Mouse (Mus musculus): ENCODE results near the gene Cdh4.

The Cdh4 gene

DNA sequence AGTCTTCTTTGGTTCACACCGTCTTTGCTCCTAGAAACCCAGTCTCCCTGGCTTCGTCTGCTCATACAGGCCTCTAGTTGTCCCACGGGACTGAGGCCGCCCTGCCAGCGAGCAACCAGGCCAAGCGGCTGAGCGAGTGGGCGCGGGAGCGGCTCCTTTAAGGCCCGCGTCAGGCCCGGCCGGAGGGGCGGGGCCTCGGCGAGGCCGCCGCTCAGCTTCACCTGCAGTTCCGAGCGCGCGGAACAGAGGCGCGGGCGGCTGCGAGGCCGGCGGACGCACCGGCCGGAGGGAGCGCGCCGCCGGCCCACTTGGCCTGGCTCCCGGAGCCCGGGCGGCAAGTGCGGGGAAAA, at the start of gene Cdh4:
Gene Cdh4 (plus strand): TSS at position 241 of the 350 bp plus-strand sequence.
- peak; percentile 85 for DNase-seq

DNA sequence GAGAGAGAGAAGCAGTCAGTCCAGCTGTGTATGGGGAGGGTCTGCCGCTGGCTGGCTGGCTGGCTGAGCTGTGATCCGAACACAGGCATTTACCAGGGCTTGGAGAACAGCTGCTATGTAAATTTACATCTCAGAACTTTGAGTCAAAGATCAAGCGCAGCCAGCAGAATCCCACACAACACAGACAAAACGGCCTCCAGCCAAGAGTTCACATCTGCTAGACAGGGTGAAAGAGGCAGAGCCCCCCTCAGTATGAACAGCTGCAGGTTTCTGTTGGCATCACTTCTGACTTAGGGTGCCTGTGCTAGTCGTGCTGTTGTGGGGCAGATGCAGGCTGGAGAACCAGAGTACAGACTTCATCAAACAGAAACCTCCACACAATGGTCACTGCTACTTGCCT, 46.8 kb upstream of the Cdh4 start:
- no peak for DNase-seq

DNA sequence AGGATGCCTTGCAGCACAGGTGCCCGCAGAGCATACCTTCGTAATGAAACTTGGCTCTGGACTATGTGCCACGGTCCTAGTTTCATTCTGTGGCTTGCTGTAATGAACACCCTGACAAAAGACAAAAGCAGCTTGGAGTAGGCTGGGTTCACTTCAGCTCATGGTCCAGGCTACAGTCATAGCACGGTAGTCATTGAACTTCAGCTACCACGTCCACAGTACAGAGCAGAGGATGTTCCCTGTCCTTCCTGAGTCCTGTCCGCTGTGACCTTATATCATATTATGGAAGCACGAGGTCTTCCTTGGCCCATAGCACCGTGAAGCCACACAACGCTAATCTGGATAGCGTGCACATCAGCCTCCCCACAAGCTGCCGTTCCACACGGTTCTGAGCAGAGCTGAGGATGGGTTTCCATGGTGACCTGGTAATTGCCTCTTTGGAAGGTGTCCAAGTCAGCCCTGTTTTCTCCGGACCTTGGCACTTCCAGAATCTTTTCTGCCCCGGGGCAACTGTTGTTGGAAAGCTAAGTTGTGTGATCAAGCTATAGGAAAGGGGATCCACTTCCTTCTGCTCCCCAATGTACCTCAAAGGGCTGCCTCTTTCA, 42.5 kb upstream of the Cdh4 start:
- peak; percentile 2 for DNase-seq

DNA sequence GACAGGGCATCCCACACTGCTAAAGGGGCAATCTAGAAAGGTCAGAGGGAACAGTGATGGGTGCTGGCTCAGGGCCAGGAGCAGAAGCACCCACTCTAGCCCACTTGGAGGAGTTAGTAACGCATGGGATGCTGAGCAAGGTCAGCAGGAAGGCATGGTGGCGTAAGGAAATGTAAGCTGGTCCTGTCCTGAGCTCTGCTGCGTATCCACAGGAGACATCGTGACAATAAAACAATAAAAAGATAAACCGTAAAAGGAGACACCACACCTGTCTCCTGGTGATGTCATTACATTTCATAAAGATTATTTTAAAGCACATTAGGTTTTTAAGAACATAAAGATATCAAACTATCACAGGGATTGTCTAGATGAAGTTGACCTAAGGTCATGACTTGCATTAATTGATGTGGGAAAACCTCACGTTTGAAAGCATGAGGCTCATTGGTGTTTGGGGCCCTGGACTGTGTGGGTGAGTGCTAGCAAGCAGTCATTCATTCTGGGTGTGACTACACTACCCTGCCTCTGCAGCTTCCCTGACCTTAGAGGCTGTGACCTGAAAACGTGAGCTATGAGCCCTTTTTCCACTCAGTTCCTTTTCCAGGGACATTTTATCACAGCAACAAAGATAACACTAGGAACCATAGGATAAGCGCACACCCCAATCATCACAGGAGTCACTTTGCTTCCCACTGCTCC, 31.2 kb upstream of the Cdh4 start:
- no peak for DNase-seq

DNA sequence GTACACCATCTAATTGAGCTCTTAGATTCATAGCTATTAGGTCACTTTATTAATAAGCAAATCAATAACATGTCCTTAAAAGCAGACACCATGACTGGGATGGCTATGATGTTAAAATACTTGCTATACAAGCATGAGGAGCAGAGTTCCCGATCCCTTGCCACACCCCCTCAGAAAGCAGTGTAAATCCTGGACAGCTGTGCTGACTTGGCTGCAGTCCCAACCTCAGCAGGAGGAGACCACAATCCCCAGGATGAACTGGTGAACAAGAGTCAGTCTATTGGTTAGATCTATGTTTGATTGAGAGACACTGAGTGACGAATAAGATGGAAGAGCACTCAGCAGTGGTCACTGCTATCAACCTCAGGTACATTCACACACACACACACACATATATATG, 29.3 kb upstream of the Cdh4 start:
- DNase-seq = no peak

DNA sequence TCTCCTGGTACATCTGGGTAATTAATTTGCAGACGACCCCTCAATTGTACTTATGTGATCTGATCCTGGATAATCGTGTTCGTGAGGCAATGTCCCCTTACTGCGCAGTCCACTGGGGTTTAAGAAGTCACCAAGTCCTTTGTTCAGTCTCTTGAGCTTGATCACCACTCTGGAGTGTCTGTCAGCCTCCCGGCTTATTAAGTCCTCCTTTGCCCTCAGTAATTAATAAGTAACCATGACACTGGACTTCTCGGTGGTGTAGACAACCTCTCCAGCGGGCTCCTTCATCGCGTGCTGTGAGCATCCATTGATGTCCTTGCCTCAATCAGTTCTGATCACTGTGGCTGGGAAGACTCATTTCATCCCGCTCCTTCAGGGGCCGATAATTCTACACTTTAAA, 28.0 kb upstream of the Cdh4 start:
- DNase-seq = no peak

DNA sequence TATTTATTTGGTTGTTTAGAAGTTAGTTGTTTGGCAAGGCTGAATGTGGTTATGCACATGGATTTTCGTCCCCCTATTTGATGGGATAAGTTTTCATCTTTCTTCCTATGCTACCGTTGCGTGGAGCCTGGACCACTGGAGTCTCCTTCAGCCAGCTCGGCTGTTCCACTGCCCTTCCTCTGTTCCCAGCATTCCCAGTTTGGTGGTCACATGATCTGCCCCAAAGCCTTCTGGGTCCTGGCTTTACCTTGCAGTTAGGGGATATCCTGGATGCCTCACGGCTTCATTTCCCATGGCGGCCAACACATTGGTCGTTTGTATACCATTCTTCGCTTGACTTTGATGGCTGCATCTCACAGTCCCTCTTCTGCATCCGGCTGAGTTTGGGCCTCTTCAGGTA, 27.5 kb upstream of the Cdh4 start:
- DNase-seq = no peak

DNA sequence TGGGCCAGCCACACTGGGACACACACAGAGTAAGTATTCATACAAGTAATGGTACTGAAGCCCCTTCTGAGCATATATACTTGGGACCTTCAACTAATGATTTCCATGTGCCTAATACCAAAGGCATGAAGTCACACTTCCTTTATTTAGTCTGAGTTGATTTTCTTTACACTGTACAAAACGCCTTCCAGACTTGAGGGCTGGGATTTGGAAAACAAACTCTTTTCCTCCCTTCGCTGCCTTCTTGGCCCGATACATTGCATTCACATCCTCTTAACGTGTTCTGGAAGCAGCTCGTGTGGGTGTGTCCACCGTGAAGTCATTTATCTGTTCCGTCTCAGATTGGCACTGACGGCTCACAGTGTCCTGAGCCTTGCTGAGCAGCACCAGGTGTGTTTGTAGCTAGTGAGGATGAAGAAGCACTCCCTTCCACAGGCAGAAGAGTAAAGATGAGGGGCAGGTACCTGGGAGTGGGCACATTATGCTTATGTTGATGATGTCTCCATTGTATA, 26.3 kb upstream of the Cdh4 start:
- DNase-seq = no peak

DNA sequence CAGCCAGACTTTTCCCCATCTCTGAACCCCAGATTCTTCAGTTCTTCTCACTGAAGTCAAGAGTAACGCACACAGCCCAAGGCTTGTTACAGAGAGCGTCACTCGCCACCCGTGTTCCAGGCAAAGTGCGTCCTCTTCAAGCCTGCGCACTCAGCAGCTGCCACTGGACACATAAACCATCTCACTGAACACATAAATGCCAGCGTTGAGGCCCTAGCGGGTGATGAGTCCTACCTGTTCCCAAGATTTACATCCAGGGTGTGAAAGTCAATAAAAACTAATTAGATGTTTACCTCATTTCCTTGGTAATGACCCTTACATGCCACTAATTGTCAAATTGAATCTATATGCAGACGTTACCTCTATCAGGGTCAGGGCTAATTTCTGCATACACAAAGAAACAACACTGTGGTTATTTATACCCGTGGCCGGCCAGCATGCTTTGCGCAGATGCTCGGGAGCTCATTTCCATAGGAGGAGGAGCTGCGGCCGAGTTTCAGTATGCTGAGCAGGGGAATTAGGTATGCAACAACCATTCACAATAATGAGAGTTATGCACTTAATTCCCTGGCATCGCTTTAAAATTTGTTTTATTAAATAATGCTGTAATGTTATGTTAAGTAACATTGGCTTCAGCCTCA, 25.5 kb upstream of the Cdh4 start:
- no peak for DNase-seq

DNA sequence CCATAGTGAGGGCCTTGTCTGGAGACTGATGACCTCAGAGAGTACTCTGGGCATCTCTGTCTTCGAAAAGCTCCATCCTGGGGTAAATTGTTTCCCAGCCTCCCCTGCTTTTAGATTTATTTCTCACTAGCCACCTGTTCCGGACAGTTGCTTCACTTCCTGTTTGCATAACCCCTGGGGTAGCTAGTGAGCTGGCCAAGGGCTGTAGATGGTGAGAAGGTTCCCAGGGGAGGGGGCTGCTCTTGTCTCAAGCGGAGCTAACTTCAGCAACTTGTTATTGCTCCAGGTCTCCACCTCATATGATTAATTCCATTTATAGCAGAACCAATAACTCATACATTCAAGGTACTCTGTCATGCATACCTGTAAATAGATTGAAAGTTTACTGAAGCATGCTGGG, 16.6 kb upstream of the Cdh4 start:
- DNase-seq = no peak

DNA sequence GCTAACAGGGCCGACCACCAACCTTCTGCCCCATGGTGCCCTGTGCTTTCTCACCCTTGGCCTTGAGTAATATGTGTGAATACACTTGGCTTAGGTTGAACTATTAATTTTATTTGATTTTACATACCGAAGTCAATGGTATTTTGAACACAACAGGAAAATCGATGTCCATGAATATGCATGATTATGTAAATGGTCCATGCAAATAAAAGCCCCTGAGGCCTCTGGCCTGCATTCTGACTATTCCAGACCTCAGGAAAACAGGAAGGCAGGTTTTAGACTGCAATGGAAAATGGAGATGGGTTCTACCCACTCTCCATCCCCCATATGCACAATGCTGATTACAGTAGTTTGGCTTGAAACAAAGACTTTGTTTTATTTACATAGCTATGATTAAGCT, 13.3 kb upstream of the Cdh4 start:
- no peak for DNase-seq

DNA sequence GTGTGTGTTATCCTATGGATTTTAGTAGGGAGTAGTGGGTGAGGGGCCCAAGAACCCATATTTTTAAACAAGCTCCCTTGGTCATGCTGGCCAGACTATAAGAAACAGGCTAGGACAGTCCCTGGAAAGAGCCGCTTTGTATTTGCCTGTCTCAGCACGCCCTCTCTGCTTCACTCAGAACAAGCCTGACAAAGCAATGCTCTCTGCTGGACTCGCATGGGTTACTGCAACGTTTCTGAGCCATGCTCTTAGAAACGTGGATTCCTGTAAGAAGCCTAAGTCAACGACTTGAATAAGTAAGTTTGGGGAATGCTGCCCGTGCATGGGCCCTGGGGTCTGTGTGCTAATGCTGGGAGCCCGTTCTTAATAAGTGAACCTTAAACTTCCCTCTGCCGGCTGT, 2.1 kb upstream of the Cdh4 start:
- no peak for DNase-seq

DNA sequence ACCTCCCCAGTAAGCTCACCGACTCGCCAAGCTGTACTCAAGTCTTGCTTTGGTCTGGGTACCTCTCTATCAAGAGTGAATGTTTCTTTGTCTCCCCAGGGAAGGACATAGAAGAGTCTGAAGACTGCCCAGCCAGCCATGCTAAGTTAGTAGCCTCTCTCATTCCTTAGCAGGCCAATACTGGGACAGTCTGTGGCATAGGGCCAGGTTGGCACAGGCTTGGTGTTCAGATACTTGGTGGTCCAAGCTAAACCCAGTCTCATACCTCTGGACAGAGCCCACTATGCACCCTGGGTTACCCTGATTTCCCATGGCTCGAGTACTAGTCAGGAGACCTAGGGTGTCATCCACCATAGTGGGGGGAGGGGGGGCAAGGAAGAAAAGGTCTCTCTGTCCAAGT, 1.1 kb upstream of the Cdh4 start:
- DNase-seq = no peak

DNA sequence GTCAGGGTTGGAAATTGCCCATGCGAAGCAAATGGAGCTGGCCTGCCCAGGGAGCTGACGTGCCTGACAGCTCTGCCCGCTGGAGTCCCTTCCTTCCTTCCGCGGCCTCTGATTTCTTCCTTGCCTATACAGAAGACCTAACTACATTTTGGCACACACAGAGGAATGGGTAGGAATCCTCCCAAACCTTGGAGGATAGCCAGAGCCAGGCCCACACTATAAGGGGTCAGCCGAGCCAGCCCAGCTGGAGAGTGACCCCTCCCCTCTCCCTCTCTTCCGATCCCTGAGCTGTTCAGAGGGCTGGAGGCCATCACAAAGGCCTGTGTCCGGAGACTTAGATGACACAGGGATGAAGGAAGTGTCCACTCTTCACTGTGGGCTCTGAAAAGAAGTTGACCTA, 514 bp upstream of the Cdh4 start:
- peak; percentile 43 for DNase-seq

DNA sequence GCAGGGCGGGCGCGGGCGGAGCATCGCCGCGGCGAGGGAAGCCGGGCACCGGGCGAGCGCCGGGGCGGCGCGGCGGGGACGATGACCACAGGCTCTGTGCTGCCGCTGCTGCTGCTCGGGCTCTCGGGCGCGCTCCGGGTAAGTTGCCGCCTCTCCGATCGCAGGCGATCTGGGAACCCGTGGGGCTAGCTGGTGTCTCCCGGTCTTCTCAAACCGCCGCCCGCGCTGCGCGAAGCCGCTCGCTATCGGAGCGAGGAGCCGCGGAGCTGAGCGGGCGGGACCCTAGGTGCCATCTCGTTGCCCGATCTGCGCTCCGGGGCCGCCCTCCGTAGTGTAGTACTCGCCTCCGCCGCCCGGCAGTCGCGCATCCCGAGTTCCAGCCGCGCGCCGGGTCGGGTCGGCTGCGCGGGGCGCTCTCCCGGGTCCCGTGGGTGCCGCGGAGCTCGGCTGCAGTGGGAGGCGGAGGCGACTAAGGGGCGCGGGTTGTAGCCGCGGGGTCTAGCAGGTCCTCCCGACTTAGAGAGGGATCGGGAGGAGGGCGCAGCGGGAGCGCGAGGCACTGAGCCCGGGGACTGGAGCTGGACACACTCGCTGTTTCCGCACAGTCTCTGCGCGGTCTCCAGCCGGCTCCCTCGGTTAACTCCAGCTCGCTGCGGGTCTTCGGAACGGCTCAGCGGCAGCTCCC, 452 bp downstream of the Cdh4 start:
- no peak for DNase-seq

DNA sequence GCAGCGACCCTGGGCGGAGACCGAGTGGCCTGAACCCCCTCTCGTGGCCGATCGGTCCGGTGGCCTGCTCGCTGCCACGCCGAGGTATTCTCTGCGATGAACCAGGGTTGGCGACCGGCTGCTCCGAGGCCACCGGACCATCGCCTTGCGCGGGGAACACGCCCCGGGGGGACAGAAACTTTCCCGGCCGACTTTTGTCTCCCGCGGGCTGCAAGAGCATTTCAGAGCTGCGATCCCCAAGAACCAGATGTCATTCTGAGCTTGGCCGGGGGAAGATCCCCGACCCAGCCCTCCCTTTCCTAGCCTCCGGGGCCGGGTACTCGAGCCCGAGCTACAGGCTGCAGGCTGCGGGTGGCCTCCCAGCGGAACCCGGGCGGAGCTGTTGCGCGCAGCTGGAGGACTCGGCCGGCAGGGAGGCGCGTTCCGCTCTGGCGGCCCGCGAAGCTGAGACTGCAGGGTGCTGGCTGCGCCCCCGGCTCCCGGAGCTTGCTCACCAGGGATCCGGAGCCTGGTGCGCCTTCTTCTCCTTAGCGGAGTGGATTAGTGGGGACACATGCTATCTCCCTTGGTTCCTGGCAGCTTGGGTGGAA, 1.1 kb downstream of the Cdh4 start:
- DNase-seq = peak; percentile 37

DNA sequence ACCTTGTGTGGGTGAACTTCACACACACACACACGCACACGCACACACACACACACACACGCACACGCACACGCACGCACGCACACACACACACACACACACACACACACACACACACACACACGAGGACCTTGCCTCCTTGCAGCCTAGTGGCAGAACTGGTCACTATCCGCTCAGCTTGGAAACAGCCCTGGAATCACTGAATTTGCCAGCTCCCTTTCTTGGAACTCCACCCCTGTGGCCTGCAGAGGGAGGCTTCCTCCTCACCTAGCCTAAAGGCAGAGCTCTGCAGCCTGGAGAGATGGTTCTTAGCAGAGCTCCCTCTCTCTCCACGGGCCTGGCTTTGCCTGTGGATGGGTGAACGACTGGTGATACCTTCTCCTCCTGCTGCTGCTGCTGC, 1.7 kb downstream of the Cdh4 start:
- peak; percentile 40 for DNase-seq

DNA sequence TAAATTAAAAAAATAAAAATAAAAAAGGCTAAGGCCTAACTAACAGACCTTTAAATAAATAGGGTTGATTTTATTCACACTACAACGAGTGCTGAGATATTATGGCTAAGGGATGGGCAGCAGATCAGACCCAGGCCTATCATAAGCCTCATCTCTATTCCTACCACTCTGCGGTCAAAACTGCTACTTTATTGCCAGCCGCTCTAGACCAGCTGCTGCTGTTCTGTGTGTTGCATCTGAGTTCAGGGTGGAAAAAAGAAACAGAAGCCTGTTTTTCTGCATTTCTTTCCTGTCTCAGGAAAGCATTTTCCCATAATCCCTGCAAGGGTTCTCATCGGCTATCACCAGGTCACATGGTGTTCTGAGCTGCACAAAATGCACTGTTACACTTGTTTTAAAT, 6.0 kb downstream of the Cdh4 start:
- DNase-seq = no peak

DNA sequence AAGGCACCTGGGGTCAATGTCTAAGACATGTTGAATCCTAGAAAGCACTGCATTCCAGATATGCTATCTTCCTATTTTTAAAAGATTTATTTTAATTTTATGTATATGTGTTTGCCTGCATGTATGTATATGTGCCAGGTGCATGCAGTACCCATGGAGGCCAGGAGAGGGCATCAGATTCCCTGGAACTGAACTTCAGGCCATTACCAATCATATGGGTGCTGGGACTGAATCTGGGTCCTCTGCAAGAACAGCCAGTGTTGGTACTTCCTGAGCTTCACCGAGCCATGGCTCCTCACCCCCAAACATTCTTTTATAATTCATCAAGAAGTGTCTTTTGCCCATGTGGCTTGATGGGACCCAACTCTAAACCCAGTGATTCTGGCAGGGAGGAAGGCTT, 6.8 kb downstream of the Cdh4 start:
- no peak for DNase-seq

DNA sequence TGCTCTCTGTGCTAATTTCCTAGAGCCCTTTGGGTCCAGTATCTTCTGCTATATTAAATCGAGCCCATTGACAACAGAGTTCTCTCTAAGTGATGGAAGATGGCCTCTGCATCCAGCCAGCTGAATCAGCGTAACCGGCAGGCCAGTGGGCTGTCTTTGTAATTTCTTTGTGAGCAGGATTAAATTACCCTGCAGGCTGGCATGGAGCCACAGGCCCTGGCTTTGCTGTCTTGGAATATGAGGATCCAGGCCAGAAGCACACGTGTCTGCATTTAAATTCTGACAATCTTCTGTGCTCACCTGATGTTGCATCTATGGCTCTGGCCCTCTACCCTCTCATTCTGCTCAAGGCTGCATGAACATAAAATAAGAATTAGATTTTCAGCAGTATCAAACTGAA, 17.0 kb downstream of the Cdh4 start:
- no peak for DNase-seq

DNA sequence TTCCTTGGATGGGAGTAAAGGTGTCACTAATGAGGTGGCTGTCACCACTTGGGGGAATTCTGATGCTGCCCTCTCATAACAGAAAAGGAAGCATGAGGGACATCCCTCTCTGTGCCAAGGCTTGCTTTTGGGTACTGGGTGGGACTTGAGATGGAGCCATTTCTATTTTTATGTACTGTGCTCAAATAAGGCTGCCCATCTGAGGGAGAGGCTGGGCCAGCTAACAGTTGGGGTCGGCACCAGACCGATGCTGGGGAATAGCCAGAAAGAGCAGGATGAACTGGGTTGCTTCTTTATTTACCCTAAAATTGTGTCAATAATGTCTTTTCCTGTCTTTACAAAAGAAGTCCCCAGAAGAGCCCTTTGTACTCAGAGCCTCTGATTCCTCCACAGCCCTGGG, 17.4 kb downstream of the Cdh4 start:
- DNase-seq = no peak

DNA sequence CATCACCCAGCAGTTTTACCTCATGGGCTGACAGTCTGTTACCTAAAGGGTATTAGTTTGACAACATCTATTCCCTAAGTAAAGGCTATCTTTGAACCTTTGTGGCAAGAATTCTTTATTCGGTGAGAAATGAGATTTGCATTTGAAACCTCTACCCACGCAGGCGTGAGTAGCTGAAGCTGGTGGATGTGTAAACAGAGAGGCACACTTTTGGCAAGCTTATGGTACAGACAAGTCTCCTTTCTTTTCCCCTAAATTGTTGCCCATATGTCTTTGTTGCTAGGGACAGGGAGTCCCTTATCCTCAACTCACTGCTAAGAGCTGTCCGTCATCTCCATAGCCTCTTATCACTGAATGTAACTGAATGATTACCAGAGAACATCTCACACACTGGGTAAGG, 21.3 kb downstream of the Cdh4 start:
- DNase-seq = no peak

DNA sequence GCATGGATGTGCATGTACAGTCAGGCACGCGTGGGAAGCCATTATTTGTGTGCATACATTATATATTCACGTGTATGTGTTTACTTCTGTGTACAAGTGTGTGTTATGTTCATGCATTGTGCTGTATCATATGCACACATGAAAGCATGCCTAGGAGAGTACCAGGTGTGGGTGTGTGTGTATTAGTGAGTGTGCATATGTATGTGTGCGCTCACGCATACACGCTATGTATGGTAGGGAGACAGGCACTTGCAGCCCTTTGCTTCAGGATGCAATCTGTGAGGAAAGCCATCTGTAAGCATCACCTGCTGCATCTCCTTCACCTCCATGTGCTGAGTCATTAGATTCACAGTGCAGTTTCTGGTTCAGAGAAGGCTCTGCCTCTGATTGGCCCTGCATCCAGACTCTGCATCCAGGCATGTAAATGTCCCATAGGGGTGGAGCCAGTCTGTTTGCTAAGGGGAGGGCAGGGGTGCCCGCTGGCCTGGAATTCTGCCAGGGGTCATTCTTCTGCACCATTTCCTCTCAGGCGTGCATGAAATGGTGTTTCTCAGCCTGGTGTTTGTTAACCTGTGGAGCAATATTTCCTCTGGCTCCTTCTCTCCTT, 25.7 kb downstream of the Cdh4 start:
- no peak for DNase-seq

All from cerebellum, adult 8-10 months (tissue).